Mouse (Mus musculus) T-helper 2 cell (primary cell): ENCODE measurements around the gene 2510002D24Rik.

Experiments used
- in situ Hi-C: fragments of 300-600 bp; cut with MboI, MseI; formaldehyde crosslinking; loops from one replicate; pipeline ENCODE4 v1.15.1; 2025; ENCODE audit warnings: high pct_unique_total_duplicates

Gene 2510002D24Rik

DNA sequence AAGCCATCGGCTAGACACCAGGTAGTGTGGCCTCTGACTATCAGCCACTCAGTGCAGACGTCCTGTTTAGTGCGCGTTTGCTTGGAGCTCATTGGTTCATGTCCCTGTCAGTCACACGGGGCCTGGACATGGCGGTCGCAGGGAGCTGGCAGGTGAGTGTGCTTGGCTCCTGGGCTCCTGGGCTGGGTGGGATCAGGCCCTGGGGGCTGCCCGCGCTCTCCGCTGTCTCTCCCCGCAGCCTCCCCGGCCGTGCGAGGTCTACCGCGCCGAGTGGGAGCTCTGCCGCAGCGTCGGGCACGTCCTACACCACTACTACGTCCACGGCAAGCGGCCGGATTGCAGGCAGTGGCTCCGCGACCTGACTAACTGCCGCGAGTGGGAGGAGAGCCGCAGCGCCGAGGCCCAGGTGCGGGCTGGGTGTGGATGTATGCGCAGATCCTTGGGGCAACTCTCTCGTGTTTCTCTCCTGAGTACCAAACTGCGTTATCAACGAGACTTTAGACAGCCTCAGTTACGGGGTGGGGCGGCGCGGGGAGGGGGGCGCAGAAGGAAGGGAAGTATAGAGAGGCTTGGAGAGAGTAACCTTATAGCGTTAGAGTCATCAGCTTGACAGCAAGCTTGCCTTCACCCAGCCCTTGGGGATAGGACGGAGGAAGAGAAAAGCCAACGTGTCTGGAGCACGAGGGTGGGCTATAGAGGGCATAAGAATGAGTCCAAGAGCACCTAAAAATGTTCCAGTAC is at the start of gene 2510002D24Rik, which contains the start of gene Gm28539:
Gene 2510002D24Rik, plus strand, starts transcription at position 111 of the 741 bp plus-strand sequence.
Gene Gm28539, plus strand, starts transcription at position 117 of the 741 bp plus-strand sequence.
- in situ Hi-C loops: no loop called here

DNA sequence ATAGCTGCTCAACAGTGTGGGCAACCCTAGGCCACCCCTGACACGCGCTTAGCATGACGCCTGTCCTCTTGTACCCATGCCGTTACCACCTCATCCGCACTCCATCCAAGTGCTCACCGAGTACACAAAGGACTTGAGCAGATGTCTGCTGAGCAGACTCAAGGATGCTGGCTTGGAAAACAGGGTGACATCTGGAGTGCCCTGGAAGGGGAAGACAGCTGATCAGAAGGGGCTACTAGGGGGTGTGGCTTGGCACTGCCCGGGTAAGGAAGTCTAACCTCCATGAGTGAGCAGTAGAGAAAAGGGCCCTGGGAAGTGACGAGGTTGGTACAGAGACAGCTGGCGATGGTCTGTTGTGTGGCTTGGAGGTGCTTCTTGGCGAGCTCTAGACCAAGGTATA is 49.7 kb upstream of the 2510002D24Rik start:
- in situ Hi-C loops: no loop called here

DNA sequence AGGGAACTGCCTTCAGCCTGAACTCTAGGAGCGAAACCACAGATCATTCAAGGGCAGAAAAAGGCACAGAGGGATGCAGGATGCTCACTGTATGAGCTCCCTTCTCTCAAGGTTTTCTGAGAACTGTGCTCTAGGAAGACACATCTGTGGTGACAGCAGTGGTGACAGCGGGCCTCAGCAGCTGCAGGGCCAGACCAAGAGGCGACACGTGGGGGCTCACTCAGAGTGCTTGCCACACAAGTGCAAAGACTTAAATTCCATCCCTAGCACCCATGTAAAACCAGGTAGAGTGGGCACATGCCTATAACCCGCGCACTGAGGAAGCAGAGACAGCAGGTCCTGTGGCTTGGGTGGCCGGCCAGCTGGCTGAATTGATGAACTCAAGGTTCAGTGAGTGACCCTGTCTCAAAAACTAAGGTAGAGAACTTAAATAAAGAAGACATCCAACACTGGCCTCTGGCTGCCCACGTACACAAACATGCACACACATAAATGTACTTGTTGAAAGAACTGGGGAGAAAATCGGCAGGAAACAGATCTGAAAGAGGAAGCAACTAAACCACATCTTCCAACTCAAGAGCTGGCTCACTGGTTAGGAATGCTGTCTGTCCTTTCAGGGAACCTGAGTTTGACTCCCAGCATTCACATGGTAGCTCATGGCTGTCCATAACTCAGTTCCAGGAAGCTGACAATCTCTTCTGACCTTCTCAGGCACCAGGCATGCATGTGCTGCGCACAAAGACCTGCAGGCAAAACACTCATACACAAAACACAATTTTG is 47.6 kb upstream of the 2510002D24Rik start:
- in situ Hi-C loops: no loop called here

DNA sequence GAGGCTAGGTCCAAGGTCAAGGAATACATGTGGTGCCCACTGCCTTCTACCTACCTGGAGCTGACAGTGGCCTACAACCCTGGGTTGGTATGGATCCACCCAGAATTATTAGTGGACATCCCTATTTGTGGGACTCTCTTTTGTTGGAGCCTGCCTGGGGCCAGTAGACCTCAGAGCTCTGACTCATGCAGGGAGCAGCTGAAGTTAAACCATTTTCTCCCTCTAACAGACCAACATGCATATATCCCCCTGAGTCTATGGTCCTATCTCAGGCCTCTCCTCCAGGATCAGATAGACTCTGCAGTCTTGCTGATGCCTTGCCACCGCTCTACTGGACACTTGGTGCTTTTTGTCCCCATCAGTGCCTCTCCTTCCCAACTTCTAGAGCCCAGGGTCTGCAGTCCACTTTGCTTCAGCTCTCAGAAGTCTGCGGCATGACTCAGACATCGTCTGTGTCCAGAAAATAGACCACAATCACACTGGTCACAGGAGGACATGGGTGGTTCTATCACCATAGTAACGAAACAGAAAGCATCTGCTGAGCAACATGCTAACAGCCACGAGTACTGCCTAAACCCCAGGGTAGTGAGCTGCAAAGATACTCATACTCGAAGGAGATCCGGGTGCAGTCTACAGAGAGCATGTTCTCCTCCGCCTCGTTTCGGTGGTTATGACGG is 41.0 kb upstream of the 2510002D24Rik start:
- in situ Hi-C loops: no loop called here

DNA sequence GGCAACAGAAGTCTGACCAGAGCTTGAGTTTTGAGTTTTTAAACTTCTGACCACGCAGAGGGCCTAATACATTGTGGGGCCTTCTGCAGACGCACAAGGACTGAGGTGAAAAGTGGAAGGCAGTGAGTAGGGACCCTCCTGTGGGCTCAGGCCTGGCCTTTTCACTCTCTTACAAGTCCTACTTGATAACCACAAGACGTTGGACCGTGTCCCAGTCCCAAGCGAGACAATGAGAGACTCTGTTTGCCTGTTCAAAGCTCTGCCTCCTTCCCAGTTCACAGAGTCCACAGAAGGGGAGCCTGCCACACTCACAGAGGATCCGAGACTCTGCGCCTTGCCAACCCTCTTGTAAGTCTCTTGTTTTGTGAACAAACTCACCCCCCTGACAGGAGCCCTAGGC is 39.7 kb upstream of the 2510002D24Rik start:
- in situ Hi-C loops: no loop called here

DNA sequence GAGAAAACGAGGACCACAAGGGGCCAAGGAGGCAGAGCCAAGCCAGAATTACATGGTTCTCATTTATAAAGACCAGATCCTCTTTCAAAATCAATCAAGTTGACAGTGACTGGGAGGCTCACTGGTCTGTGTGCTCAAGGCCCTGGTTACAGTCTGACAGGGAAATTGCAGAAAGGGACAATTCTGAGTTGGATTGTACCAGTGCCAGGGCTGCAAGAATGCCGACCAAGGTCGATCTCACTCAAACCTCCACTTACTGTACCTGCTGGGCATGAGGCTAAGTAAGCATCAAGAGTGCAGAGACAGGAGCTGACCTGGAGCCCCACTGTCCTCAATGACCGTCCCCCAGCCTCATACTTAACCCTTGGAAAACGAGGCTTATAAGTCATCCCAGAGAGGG is 38.2 kb upstream of the 2510002D24Rik start:
- in situ Hi-C loops: no loop called here

DNA sequence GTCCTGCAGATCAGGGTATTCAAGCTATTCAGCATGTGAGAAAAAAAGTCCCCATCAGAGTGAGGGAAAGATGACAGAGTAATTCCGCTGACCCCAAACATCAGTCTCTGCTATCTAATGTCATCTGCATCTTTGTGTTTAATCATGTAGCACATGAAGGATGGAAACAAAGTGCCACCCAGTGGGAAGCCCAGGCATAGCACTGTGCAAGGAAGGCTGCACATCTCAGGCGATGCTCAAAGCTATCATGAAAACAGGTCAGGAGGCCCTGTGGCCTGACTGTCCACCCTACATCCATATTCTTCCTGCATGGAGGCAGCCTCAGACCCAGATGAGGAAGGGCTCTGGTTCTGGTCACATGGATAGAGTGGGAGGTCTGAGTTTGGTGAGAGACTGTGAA is 37.5 kb upstream of the 2510002D24Rik start:
- in situ Hi-C loops: no loop called here

DNA sequence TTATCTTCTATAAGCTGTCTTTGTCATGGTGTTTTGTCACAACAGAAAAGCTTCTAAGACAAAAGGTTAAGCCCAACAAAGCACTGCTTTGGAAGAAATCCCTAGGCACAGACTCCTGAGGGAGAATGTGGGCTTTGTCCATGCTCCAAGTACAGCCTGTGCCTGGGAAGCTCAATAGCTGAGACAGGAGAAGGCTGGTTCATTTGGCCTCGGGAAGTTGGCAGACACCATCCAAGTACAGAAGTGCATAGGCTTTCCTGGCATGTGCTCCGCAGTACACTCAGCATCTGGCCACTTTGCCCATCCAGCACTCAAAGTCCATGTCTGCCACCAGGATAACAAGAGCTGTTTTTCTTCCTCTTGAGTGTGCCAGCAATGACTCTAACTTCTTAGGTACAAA is 30.6 kb upstream of the 2510002D24Rik start:
- in situ Hi-C loops: loop anchor here (25.0 kb wide), 1 partner anchor 543 kb away; the partner anchor contains the start of gene Gm49776

DNA sequence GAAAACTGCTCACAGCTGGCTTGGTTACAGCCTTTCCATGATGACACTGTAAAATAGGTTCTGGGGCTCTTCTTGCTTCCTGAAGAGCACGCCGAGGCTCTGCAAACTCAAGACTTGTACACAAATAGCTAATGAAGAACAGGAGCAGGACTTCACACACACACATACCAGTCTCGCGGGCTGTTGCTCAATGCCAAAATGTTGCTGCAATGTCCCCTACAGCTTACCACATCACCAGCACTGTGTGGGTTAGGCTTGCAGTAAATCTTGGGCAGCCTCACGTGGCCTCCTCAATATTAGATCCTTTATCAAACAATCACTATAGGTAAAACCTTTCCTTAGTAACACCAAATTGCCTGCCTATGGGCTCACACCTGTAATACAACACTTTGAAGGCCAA is 27.4 kb upstream of the 2510002D24Rik start:
- in situ Hi-C loops: loop anchor here (25.0 kb wide), 1 partner anchor 547 kb away; the partner anchor contains the start of gene Gm49776

DNA sequence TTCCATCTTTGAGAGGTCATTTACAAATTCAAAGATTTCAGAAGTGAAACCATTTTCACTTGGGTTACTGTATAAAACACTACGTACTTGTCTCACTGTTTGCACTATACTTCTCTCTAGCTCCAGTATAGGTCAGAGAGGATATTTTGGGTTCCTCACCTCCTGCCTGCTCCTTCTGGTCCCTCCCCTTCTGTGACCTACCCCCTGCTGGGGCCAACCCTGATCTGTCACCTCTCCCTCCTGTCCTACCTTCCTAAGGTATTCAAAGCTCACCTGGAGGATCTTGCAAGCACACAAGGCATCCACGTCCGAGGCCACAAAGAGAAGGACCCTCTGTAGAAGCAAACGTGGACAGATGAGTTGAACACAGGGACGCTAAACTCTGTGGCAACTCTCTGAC is 25.3 kb upstream of the 2510002D24Rik start:
- in situ Hi-C loops: loop anchor here (10.0 to 25.0 kb wide), 2 partner anchors 549 to 1174 kb away; partner anchors contain the start of genes Gm49776 and Klhl6

DNA sequence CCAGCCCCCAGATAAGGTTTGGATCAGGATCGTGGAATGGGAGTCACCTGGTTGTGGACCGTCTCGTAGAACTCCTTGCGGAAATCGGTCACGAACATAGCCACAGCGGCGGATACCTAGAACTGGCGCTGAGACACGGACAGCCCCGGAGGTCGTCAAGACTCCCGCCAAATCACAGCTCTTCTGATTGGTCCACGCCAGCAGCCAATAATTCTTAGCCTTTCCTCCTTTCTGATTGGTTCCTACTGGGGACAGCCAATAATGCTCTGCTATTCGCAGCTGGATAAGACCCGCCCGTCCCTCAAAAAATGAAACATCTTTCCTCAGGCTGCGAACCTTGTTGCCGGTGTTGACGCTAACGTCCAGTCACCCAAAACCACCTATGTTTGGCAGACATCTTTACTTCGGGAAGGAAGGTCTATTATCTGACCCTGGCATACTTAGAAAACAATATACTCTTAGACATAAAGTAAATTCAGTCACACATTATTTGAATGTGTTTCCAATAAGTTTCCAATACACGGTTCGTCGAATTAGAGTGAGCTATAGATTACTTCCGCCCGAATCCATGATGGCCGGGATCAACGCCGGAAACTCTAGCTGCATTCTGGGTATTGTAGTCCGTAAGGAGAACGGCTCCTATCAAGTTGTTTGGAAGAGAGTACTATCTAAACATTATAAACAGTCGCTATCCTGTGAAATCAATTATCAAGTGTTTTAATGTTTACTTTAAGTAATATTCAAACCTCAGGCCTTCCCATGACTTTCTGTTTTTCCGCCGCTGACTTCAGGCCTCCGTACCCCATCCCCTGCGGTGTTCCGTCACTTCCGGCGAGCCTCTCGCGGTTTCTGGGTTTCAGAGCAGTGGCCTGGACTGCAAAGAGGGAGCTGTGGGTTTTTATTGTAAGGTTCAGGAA is 24.7 kb upstream of the 2510002D24Rik start, which contains the start of the genes Ufd1 and Cdc45:
Gene Ufd1, plus strand, starts transcription at position 312 of the 917 bp plus-strand sequence.
Gene Cdc45, minus strand, starts transcription at position 520 of the 917 bp plus-strand sequence.
- in situ Hi-C loops: loop anchor here (10.0 to 25.0 kb wide), 2 partner anchors 549 to 1173 kb away; partner anchors contain the start of genes Gm49776 and Klhl6

DNA sequence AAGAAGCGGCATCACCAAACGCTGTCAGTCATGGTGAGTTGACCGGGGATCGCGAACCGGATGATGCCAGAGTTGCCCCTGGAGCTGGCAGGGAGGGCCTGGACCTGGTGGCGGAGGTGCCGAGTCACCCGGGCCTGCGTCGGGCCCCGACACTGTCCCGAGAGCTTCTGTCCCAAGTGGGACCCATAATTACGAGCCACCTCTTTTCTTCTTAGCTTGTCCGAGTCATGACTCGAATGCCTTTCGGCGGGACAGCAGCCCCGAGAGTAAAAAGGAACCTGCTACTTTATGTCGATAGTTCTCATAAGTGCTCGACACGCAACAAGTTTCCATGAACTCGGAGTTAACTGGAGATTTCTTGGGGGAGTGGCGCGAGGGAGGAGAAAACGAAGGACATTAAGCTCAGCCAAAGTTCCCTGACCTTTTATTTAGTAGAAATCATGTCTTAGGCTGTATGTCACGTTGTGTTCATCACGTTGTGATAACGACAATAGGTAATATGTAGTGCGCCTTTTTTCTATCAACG is 23.9 kb upstream of the 2510002D24Rik start:
- in situ Hi-C loops: loop anchor here (10.0 to 25.0 kb wide), 2 partner anchors 550 to 1172 kb away; partner anchors contain the start of genes Gm49776 and Klhl6

DNA sequence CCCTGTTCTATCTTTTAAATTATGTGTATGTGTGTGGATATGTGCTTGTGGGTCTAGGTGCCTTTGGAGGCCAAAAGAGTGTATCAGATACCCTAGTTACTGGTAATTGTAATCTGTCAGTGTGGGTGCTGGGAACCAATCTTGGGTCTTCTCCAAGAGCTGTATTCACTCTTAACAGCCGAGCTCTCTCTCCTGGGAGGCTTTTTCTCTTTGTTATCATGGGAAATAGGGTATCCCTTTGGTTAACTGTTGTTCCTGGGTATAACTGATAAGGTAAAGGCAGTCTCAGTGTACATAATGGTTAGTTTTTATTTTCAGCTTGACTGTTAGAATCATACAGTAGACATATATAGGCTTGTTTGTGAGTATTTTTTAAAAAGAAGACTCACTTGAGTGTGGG is 14.0 kb upstream of the 2510002D24Rik start:
- in situ Hi-C loops: loop anchor here (25.0 kb wide), 1 partner anchor 560 kb away; the partner anchor contains the start of gene Gm49776

DNA sequence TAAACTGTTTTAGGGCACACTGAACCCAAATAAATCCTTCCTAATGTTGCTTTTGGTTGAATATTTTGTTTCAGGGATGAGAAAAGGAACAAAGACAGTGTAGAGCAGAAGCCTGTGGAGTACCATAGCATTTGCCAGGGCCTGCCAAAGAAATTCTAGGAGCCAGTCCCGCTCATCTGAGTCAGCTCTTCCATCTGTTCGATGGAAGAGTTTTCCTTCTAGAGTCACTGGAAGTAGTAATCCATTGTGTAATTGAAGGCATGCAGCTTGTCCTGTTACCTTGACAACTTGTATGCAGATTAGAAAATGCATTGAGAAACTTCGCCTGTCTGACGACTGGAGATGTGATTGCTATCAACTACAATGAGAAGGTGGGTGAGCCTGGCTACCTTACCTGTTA is 13.5 kb upstream of the 2510002D24Rik start:
- in situ Hi-C loops: loop anchor here (25.0 kb wide), 1 partner anchor 561 kb away; the partner anchor contains the start of gene Gm49776

DNA sequence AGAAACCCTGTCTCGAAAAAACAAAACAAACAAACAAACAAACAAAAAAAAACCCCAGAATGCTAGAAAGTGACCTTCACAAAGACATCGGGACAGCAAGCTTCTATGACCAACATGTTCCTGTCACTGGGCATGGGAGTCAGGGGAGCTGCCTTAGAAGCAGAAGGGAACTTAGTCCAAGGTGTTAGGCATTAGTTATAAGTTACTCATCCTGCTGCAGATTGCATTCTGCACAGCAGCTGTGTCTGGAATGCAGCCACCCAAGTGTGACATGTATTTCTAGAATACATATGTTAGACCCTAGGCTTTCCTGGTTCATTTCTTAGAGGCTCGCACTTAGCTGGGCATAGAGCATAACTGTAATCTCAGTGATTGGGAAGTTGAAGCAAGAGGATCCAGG is 7.7 kb upstream of the 2510002D24Rik start:
- in situ Hi-C loops: no loop called here

DNA sequence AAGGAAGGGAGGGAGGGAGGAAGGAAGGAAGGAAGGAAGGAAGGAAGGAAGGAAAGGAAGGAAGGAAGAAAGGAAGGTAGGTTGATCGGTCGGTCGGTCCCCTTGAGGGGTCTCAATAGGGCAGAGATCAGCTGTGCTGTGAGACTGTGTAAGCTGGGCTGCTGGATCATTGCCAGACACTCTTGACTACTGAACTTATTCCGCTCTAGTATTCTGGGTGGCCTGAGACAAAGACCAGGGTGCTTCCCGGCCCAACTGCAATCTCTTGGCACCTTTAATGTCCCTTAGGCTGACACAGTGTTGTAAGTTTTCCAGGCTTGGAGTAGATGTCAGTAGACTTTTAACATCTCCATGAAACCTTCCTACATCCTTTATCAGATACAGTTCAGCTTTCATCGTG is 7.3 kb upstream of the 2510002D24Rik start:
- in situ Hi-C loops: no loop called here

DNA sequence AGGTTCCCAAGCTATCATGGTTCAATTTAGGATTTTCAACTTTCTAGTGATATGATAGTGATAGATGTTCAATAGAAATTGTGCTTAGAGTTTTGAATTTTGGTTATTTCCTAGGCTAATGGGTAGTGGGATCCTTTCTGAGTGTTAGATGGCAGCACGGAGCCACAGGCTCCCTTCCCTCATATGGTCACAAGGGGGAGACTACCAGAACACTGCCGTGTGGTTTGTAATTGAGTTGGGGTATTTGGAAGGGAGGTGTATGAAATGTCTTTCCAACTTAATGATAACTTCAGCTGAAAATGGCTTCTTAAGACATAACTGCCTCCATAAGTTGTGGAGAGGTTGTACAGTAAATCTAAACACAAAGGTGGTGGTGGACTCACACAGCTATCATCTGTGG is 2.9 kb upstream of the 2510002D24Rik start:
- in situ Hi-C loops: no loop called here

DNA sequence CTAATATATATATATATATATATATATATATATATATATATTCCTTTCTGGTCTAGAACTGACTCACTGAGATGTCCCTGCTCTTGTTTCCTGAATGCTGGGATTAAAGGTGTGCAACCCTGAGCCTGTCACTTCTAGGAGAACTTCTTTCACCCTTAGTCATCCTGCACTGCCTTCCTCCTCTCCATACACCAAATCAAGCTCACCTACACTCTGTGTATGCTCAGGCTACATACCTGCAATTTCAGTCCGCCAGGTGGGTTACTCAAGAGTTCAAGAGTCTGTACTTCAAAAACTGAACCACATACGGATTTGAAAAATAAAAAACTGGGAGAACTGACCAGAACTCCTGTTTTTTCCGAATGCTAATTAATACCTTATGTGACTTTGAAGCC is 308 bp upstream of the 2510002D24Rik start:
- in situ Hi-C loops: no loop called here

DNA sequence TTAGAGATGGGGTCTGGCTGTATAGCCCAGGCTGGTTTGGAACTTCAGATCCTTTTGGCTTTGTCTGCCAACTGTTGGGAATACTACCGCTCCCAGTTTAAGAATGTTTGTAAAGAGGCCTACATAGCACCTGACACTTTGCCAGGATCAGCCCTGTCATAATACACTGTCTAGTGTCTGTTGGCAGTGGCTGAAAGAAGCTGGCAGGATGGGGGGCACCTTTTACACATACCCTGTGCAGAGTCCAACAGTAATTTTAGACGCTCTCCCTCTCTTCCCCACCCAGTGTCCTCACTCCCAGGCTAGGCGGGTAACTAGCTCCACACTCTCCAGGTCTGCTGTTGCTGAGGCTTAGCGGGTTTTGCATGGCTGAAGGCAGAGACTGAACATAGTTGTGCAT is 2.0 kb downstream of the 2510002D24Rik start:
- in situ Hi-C loops: no loop called here

DNA sequence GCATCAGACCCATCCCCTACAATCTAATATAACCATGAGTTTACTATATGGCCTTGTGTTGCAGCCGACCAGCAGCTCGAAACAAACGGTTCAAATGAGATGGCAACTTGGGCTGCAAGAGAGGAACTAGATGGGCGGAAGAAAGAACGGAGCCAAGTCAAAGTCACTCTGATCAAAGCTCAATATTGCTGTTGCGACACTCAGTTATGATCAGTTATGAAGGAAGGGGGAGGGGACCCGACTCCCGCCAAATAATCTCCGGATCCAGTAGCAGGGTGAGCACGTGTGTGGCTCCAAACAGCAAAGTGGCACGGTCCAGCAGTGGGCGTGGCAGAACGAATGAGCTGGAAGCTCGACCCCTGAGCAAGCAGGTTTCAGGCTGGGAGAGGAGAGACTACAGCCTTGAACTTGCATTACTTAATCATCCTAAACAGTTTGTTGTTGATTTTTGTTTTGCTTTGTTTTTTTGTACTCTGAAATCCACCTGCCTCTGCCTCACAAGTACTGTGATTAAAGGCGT is 10.0 kb downstream of the 2510002D24Rik start:
- in situ Hi-C loops: no loop called here
